Mouse (Mus musculus) inflammation-experienced regulatory T-cells, adult 6 months (primary cell): Measurements from ENCODE around the gene Eme2. TPM values are rescaled to one million over a fixed set of nuclear protein-coding genes. Genes with fewer than 3 reads are reported as not detected.
"Not testable (repeated sequence)": the region's sequence is repeated elsewhere in the genome, so short reads cannot be mapped to it uniquely, and the experiment has no call there.

Experiments
- ATAC-seq: one replicate; pipeline ENCODE4 v1.8.0; 2017
- polyA plus RNA-seq, 3 experiments: library from polyadenylated mRNA; unstranded; fragments of 100-300 nt; shearing (Covaris generic); gene quantifications; one replicate each; pipeline ENCODE4 v1.2.1; 2017

Eme2 gene
- polyA plus RNA-seq = 10 to 100 TPM; 16.4 to 26.2 (median 26.1) TPM

DNA sequence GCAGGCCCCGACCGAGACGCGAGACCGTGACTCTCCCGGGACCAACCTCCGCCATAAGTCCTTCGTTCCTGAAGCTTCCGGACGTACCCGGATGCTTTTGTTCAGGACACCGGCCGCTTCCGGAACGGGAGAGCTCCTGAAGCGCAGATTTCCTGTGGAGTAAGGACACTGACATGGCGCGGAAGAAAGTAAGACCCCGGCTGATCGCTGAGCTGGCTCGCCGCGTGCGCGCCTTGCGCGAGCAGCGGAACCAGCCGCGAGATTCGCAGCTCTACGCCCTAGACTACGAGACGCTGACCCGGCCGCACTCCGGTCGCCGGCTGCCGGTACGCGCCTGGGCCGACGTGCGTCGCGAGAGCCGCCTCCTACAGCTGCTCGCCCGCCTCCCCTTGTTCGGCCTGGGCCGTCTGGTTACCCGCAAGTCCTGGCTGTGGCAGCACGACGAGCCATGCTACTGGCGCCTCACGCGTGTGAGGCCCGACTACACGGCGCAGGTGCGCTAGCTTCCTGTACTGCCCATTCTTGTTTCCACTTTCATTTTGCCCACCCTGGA lies at the start of gene Eme2, which contains the start of gene Mrps34:
Gene Eme2, minus strand, starts transcription at position 93 of the 553 bp plus-strand sequence.
Gene Mrps34, plus strand, starts transcription at position 122 of the 553 bp plus-strand sequence.
- peak; percentile 71 for ATAC-seq

DNA sequence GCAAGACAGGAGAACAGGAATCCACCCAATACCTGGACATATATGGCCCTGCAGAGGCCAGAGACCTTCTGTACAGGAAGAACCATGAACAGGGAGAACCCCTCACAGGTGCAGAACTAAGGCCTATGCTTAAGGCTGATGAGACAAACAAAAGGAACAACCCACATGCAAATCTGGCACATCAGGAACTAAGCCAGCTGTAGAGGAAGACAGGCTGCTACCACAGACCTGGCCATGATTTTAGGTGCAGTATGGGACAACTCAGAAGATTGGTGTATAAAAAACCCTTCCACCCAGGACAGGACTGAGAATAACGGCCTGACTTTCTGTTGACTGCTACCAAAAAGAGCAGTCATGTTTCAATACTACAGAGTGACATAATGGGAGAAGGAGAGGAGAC lies 48.7 kb upstream of the Eme2 start:
- ATAC-seq = not testable (repeated sequence)

DNA sequence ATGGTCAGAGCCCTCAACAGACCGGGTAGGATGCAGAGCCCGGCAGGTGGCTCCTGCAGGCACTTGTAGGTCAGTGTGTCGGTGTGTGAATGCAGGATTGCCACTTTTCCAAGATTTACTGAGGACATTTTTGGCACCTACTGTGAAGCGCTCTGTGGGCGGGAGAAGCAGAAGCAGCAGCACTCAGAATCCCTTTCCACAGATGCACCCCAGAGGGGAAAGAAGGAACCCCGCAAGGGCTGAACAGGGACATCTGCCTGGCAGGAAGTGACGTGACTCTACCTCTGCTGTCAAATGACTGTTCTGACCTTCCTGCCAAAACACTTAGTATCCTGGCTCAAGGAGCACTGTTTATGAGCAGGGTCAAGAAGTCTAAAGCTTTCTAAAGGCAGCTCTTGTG lies 48.1 kb upstream of the Eme2 start:
- no peak for ATAC-seq

DNA sequence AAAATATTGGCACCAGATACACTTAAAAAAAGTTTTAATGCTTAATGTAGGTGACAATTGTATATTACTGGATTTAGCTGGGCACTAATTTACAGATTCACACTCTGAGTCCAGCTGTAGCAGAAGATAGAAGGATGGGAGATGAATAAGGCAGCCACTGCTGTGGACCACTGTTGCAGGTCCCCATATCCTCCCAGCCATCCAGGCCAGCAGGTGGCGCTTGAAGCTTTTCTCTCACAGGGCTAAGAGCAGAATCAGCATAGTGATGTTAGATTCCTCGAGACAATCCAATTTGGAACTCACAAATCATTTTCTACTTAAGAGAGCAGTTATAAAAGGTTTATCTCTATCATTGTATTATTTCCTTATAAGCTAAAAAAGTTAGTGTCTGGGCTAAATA lies 47.6 kb upstream of the Eme2 start:
- ATAC-seq = peak; percentile 69

DNA sequence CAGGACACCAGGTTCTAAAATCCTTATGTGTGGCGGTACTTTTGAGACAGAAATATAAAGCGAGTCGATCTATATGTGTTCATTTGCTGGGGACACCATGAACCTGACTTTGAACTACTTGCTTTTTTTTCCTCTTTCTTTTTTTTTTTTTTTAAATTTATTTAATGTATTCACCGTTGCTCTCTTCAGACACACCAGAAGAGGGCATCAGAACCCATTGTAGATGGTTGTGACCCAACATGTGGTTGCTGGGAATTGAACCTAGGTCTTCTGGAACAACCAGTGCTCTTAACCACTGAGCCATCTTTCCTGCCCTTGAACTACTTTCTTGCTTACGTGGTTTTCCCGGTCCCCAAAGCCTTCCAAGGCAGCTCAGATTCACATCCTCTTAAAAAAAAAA lies 42.4 kb upstream of the Eme2 start:
- no peak for ATAC-seq

DNA sequence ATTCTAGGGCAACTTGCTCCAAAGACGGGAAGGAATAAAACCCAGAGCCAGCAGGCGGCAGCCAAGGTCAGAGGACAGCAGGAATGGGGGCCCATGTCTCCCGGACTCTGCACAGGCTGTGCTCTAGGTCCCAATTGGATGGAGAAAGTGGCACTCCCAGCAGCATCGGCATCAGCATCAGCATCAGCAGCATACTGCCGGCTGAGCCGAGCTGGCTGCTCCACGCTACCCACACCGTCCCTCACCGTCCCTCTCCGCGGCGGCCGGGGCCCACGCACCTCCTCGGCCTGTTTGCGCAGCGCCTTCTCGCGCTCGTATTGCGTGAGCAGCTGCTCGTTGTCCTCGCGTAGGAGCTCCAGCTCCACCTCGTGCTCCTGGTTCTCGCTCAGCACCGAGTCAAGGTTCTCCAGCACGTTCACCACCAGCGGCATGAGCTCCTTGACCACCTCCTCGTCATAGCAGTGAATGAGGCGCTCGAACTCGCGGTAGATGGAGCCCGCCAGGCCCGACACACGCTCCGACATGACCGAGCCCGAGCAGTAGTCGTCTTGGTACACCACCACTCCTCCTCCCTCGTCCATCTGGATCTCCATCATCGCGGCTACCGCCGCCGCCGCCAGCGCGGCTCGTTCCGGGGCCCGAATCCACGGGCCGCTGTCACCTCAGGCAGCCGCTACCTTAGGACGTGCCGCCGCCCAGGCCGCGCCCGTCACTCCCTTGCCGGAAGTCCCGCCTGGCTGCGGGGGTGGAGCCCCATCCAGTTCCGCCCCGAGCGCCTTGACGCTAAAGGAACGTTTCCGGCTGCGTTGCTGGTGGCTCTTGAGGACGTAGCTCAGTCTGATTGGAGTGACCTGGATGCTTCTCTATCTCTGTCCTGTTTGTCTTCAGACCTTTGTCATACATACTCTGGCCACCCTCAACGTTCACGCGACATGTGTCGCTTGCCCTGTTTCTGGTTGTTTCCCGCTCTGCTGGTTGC lies 41.7 kb upstream of the Eme2 start, which contains the start of gene Mapk8ip3:
Gene Mapk8ip3, minus strand, starts transcription at position 719 of the 979 bp plus-strand sequence.
- peak; percentile 99 for ATAC-seq

DNA sequence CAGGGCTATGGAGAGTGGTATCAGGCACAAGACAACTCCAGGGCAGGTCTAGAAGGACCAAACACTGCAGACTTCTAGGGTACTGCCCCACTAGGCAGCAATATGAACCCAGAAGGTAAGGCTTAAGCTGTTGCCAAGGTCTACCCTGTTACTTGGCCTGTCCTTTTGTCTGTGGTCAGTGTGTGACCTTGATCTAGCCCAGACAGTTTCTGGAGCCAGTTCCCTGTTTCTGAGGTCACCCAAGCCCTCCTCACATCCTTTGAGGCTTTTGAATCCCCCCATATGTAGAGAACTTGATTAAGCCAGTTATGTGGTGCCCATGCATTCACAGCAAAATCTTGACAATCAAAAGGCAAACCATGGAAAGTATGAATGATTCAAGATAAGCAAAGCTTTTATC lies 40.8 kb upstream of the Eme2 start:
- no peak for ATAC-seq

DNA sequence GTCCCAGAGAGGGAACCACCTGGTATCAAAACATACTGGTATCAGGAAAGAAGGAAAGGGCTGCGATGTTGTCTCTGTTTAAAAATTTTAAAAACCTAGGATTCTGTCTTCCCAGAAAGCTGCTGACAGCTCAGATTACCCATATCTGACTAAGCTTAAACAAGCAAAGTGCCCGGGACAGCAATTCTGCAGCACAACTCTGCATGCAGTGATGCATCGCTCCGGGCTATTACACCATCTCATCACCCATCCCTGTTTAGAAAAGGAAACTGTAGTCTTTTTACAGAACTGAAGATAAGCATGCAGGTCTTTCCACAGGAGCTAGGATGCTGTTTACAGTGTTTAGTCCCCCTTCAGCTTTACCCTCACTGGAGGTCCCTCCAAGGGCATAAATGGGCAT lies 40.0 kb upstream of the Eme2 start:
- no peak for ATAC-seq

DNA sequence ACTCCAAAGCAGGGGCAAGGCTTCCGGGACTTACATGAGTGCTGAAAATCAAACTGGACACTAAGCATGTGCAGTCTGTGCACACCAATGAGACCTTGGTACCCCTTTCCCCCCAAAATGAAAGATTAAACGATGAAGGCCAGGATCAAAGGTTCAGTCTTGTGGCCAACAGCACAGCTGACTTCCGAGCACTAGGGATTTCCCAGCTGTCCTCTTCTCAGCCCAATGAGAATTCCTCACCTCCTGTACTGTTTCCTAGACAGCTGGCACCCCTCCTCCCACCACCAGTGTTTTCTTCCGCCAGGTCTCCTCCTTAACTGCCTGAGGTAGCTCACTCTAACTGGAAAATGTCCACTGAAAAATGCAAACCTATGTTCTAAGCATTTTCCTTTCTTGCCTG lies 38.3 kb upstream of the Eme2 start:
- no peak for ATAC-seq

DNA sequence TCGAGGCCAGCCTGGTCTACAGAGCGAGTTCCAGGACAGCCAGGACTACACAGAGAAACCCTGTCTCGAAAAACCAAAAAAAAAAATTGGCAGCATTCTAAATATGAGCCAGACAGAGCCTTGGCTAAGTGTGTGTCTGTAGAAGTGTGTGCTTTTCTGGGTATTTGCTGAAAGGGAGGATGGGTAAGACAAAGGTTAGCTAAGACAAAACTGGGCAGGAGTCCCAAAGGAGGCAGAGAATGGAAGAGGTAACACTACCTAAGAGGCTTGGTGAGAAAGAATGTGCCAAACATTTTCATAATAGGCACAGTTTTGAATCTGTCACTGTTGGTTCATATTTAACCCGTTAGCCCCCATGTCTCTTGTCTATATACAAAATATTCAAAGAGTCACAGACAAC lies 37.5 kb upstream of the Eme2 start:
- ATAC-seq = no peak

DNA sequence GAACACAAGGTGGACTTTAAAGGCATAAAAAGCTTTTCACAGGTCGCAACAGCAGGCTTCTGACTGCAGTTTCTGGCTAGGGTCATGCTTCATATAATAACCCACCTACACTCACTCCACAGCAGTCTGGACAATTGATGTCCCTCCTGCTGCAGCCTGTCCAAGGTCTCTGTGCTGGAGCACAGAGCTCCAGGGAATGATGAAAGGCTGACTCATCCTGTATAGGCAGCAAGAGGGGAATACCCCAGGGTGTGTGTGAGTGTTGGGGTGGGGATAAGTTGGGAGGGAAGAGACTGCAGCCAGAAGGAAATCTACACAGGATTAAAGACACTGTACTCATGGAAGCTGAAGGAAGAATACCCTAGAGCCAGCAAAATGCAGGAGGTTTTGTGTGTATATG lies 34.6 kb upstream of the Eme2 start:
- no peak for ATAC-seq

DNA sequence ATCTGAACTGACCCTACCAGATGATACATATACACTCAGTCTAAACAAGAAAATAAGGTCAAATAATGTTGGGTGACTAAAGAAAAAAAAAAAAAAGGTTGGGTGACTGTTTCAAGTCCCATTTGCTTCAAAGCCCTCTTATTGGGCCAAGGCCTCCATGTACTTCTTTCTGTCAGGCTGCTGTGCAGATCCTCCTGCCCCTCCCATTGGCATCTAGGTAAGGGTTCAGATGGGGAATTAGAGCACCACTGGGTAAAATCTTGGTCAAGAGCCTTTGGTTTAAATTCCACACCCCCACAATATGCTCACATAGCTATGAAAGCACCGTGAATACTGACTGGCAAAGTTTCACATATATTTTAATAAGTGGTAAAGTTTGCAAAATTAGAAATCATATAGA lies 28.4 kb upstream of the Eme2 start:
- ATAC-seq = no peak

DNA sequence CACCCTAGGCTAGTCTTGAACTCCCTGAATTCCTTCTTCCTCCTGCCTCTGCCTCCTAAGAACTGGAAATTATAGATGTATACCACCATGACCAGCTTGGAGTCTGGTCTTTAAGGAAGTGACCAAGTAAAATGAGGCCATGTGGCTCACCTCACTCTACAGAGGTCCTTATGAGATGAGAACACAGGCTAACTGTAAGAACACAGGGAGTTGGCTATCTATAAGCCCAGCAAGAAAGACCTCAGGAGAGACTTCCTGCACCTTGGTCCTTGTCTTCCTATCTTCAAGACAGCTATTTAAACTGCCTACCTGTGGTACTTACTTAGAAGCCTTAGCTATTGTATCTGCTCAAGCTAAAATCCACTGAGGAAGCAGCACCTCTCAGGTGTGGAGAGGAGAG lies 19.1 kb upstream of the Eme2 start:
- no peak for ATAC-seq

DNA sequence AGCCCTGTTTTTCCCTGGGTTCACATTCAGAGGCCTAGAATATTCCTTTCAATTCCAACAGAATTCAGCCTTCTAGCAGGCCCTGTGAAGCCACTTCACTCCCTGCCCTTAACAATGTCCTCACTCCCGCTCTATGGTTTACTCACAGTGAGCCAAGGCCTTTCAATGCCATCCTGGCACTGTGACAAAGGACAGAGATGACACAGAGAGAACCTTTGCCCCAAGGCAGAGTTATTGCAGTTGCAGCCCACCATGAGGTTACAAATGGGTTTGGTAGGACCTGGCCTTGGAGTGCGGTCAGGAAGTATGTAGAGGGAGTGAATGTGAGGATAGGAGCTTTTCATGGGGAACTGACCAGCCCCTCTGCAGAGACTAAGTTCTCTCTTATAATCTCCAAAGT lies 12.7 kb upstream of the Eme2 start:
- ATAC-seq = no peak

DNA sequence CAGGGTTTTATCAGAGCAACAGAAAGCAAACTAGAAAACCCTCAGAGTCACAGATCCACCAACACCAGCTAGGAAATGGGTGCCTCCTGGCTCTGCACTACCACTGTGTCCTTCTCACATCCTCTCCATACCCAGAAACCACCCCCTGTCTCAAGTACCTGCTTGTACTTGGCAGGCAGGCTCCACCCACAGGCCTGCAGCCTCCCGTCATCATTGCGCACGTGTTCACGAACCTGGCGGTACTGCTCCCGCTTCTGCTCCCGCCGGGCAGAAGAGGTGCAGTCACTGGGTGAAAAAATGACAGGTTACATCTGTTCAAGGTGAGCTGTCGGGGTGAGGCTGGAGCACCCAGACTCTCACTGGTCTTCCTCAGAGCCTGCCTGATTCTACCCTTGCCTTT lies 8.9 kb upstream of the Eme2 start:
- no peak for ATAC-seq

DNA sequence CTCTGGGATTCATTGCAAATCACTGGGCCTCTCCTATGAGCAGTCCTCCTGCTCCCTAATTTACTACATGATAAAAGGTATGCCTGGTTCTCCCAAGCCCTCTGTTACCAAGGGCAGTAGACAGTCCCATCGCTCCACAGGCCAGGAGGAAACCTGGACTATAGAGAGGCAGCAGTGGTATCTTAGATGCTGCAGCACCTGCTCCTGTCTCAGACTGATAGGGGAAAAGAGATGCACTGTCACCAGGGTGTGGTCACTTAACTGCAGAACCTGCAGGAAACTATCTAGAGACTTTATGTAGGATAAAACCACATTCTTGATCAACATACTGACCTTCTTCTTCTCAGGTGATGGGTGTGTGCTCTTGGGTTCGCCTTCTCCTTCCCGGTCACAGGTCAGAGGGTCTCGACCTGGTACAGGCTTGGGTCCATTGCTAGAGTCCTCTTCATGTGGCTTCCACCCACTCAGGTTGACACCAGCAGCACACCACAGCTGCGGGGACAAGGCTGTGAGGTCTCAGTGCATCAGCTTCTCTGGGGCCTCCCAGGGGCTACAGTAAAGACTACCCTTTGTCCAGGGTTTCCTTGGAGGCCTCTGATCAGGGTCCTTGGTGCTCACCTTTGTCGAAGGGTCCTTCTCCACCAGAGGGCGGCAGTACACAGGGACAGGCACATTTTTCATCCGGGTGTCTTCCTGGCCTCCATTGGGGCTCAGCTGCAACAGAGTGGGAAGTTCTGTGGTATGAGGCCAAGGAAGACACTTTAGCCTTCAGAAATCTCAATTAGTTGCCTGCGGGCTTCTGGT lies 8.0 kb upstream of the Eme2 start:
- no peak for ATAC-seq

DNA sequence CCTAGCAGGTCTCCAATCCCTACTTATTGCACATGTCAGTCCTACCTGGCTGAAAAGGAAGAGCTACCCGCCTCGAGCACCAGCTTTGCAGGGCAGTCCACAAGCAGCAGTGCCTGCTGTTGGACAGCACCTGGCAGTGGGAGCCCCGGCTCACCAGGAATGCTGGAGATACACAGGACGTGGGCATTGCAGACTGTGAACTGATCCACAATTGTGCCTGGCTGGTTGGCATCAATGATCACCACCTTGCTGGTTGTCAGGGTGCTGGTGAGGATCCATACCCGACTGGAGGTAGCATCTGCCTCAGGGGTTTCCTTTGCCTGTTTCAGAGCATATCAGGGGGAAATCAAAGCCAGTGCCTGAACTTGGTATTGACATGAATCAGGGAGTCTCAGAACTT lies 7.2 kb upstream of the Eme2 start:
- ATAC-seq = no peak

DNA sequence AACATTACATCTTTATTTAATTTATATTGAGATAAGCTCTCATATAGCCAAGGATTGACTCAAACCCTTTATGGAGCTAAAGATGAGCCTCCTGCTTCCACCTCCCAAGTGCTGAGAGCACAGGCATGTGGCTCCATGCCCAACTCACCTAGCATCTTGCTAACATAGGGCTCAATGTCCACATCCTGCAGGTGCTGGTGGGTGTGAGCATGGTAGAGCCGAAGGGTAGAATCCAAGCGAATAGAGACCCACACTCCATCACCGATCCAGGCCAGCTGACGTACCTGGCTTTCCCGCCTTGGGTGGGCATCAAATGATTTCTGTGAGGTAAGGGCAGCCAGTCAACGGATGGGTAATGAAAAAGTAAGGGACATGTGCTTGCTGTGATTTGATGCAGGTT lies 5.1 kb upstream of the Eme2 start:
- no peak for ATAC-seq

DNA sequence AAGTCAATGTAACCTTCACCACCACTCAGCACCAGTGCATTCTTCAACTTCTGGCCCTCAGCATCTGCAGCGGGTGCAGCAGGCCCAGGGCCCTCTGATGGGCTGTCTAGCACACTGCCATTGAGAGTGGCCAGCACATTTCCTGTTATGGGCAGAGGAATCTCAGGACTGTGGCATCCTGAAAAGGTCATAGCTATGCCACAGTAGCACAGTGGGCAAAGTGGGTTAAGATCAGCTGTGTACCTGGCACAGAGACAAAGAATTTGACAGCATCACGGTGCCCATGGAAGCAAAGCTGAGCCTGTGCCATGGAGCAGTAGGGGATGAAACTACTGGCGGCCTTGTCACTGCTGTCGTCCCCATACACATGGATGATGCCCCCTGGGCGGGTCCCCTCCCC lies 4.3 kb upstream of the Eme2 start:
- ATAC-seq = no peak

DNA sequence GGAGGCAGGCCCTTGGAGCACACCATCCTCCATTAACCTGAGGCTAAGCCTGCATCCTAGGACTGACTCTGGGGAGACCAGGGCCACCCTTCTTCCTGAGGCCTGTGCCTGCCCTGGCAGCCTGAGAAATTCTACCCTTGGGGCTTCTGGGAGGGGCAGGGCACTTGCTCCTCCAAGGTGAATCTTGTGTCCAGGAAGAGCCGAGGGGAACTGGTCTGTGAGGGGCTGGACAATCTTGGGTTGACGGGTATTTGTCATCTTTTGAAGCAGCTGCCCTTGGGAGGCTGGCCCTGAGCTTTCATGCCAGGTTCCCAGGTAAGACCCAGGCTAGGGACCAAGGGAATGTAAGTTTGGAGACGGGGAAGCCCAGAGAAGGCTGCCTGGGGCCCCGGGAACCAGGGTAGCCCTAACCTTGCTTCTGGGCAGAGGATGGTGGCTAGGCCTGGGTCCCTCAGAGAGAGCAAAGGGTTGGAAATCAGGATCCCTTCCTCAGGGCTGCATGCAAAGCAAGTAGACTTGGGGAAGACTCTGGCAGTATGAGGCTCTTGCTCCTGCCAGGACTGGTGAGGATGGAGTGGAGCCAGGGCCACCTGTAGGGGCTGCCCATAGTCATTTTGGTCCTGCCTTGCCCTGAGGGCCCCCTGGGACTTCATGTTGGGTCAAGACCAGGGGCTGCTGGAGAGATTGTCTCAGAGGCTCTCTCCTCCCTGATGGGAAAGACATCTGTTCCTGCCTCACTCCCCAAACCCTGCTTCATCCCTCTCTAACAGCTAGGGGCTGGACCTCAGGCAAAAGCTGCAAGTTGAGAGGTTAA lies 3.4 kb upstream of the Eme2 start:
- no peak for ATAC-seq

DNA sequence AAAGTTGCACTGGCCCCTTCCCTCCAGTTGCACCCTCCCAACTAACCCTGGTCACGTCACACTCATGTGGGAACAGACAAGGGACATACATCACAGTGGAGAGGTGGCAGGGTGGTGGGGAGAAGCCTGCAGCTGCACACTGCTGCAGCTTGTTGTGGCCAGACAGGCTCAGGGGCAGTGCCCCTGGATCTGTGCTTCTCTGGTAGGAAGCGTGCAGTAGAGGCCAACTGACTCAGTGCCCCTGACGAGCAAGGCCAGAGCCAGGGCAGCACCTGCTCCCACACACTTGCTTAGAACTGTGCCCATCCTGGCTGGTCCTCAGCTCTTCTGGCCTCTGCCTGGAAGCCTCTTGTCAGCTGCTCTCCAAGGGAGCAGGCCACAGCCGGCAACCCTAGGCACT lies 2.7 kb upstream of the Eme2 start:
- no peak for ATAC-seq

DNA sequence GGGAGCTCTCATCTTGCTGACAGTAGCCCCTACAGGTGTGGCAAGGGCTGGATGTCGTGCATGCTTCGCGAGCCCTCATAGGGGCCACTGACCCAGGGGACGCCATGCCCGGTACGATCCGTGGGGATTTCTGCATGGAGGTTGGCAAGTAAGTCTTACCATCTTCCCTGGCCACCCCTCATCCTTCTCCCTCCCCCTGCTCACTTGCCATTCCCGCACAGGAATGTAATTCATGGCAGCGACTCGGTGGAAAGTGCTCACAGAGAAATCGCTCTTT lies 2.0 kb upstream of the Eme2 start:
- no peak for ATAC-seq
